ENCODE assay signal across 21 mouse cellular contexts in genomic region chr10:97334044-97334443, GRCm38 (mm10).
DNase-seq lines count a peak whose midpoint lies in the region; ATAC-seq and TF ChIP-seq lines count a peak whose summit lies in the region.
"Had no signal": no experiment of that assay in that cellular context is flagged by ENCODE, and none has a peak within 500 bp of the region (broad histone marks: within the 10 kb centered on the region; RNA-seq: fewer than 3 reads in every experiment).

No protein-coding gene starts in this region.

- no peak overlapping the region for H3K27ac ChIP-seq in thymus, adult 2 months (ENCODE audit: control insufficient read depth, insufficient read depth, low read length)
- no peak overlapping the region for H3K27ac ChIP-seq in kidney, adult 2 months (ENCODE audit: insufficient read depth, low read depth, low read length)
- no peak overlapping the region for H3K27ac ChIP-seq in neural tube, embryonic 15.5 days (replicated peaks)
- H3K27ac ChIP-seq: embryonic facial prominence, embryonic 13.5 days; forebrain, embryonic 13.5 days; heart, adult 2 months; hindbrain, embryonic 10.5 days; hindbrain, embryonic 14.5 days had no signal

- no peak overlapping the region for H3K4me2 ChIP-seq in neural tube, embryonic 15.5 days
- H3K4me2 ChIP-seq: embryonic facial prominence, embryonic 13.5 days; forebrain, embryonic 13.5 days; heart, embryonic 12.5 days; hindbrain, embryonic 14.5 days had no signal

- H3K4me1 ChIP-seq in thymus, adult 2 months (replicated peaks; ENCODE audit: control insufficient read depth, insufficient read depth, low read length) = peaks cover 19% of the 10 kb centered on the region
- H3K4me1 ChIP-seq in kidney, adult 2 months (ENCODE audit: control insufficient read depth, insufficient read depth, low read length) = no peaks in the 10 kb centered on the region
- no peaks in the 10 kb centered on the region for H3K4me1 ChIP-seq in neural tube, embryonic 15.5 days
- H3K4me1 ChIP-seq: forebrain, embryonic 13.5 days had no signal

- no peak overlapping the region for H3K9ac ChIP-seq in neural tube, embryonic 15.5 days (replicated peaks)
- H3K9ac ChIP-seq: embryonic facial prominence, embryonic 13.5 days; forebrain, embryonic 13.5 days; forebrain, postnatal 0 days; heart, embryonic 12.5 days; hindbrain, embryonic 14.5 days had no signal

- H3K4me3 ChIP-seq in thymus, adult 2 months (ENCODE audit: control insufficient read depth, insufficient read depth, low read length) = no peak overlapping the region
- no peak overlapping the region for H3K4me3 ChIP-seq in kidney, adult 2 months (ENCODE audit: insufficient read depth, low read depth, low read length)
- H3K4me3 ChIP-seq in neural tube, embryonic 15.5 days (replicated peaks) = no peak overlapping the region
- H3K4me3 ChIP-seq: embryonic facial prominence, embryonic 13.5 days; forebrain, embryonic 13.5 days; heart, adult 2 months; heart, embryonic 12.5 days; hindbrain, embryonic 10.5 days had no signal

- peak; percentile 27; the same call in 1 of the 2 replicates for ATAC-seq in megakaryocyte, adult 5-6 weeks (ENCODE audit: poor library complexity, severe bottlenecking)
- no peak for ATAC-seq in neural tube, embryonic 15.5 days (ENCODE audit: low FRiP score)
- ATAC-seq: forebrain, embryonic 13.5 days; forebrain, postnatal 0 days had no signal

- no peaks in the 10 kb centered on the region for H3K36me3 ChIP-seq in thymus, adult 2 months (ENCODE audit: control insufficient read depth, insufficient read depth, low read length)
- H3K36me3 ChIP-seq in kidney, adult 2 months (ENCODE audit: control insufficient read depth, insufficient read depth, low read length) = no peaks in the 10 kb centered on the region
- no peaks in the 10 kb centered on the region for H3K36me3 ChIP-seq in neural tube, embryonic 15.5 days
- H3K36me3 ChIP-seq: embryonic facial prominence, embryonic 13.5 days; G1E; heart, embryonic 12.5 days; hindbrain, embryonic 10.5 days had no signal

- no peak for TF ChIP-seq POLR2A in thymus, adult 2 months (IDR thresholded peaks at IDR 0.05; ENCODE audit: control insufficient read depth, extremely low read depth, insufficient read depth, low read length, poor library complexity)
- TF ChIP-seq POLR2A in kidney, adult 2 months (IDR thresholded peaks at IDR 0.05; ENCODE audit: low read depth, low read length) = no peak

- DNase-seq in heart, adult 11 months = peak; percentile 74
- DNase-seq in heart, adult 9 months (ENCODE audit: low spot score in 2 of 2) = no peak
- DNase-seq in thymus, adult 2 months = peak; percentile 8
- DNase-seq in thymus, postnatal 36 days = no peak
- peak; percentile 17 for DNase-seq in adipocyte (ENCODE audit: low spot score)
- DNase-seq in kidney, adult 2 months = no peak
- DNase-seq: adrenal gland, postnatal 14 days; cerebellum, adult 11-12 months; cerebellum, adult 9-10 months; cerebellum, postnatal 36 days; forebrain, postnatal 0 days; gastrocnemius, postnatal 36 days; heart, adult 2 months had no signal

- H3K27me3 ChIP-seq in thymus, adult 2 months (ENCODE audit: control insufficient read depth, insufficient read depth, low read length) = no peaks in the 10 kb centered on the region
- H3K27me3 ChIP-seq in kidney, adult 2 months (replicated peaks; ENCODE audit: control insufficient read depth, insufficient read depth, low read length) = no peaks in the 10 kb centered on the region
- no peaks in the 10 kb centered on the region for H3K27me3 ChIP-seq in neural tube, embryonic 15.5 days (replicated peaks)
- H3K27me3 ChIP-seq: embryonic facial prominence, embryonic 13.5 days; forebrain, embryonic 13.5 days; heart, embryonic 12.5 days had no signal

- no peaks in the 10 kb centered on the region for H3K9me3 ChIP-seq in neural tube, embryonic 15.5 days (replicated peaks)
- H3K9me3 ChIP-seq: embryonic facial prominence, embryonic 13.5 days; forebrain, embryonic 13.5 days; hindbrain, embryonic 10.5 days had no signal

- no peak for TF ChIP-seq CTCF in thymus, adult 2 months (IDR thresholded peaks at IDR 0.05; ENCODE audit: borderline replicate concordance, control insufficient read depth, extremely low read depth, insufficient read depth, low read length, poor library complexity)
- TF ChIP-seq CTCF in kidney, adult 2 months (conservative IDR thresholded peaks at IDR 0.05; ENCODE audit: insufficient read depth, insufficient read length, low read depth, low read length) = no peak

Comparison
In these comparisons a context has a peak if more than half of its experiments do, and no peak if none do; other contexts are left out.
1. DNase-seq: peak in heart, adult 11 months (single experiment), thymus, adult 2 months (single experiment) and adipocyte (single experiment); none in heart, adult 9 months (0 of 2), thymus, postnatal 36 days (0 of 2) and kidney, adult 2 months (single experiment).